Mouse (Mus musculus) v-Abl transformed pro-B cells (cell line): ENCODE measurements around the gene Nfe2l1.
"Not testable (repeated sequence)": the region's sequence is repeated elsewhere in the genome, so short reads cannot be mapped to it uniquely, and the experiment has no call there.

Experiments
- in situ Hi-C, 2 experiments: fragments of 400-800 bp; cut with MboI; formaldehyde crosslinking; loops; one replicate each; pipeline ENCODE4 v1.15.1; 2025; ENCODE audit not compliant: unreplicated experiment in 2 of 2

Nfe2l1 gene

DNA sequence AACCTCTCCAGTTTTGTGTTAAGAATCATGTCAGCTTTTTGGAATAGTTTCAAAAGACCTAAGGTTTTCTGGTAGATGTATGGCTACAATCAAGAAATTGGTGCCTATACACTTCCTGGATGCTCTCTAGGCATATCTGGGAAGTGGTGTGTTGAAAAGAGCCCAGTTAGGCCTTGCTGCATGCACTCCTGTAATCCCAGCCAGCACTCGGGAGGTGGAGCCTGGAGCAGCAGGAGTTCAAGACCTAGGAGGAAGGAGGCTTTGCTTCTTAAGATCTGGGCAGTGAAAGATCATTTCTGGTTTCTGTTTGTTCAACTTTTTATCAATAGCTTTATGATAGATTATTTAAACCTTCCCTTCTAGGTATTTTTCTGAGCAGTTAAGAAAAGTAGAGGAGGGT is 39.1 kb downstream of the Nfe2l1 start:
- in situ Hi-C loops: loop anchor here in 1 of 2 experiments (5.0 kb wide), 1 partner anchor 37 kb away; the partner anchor contains the start of gene Nfe2l1

- in situ Hi-C loops: loop anchor here in 1 of 2 experiments (5.0 kb wide), 1 partner anchor 37 kb away; the partner anchor contains the start of gene Nfe2l1
Observed at GRCm38 (mm10) chr11:96789990-96790389, 39.8 kb downstream of the Nfe2l1 start.

- in situ Hi-C loops: no loop called here
Observed at GRCm38 (mm10) chr11:96788871-96789795, 40.6 kb downstream of the Nfe2l1 start, which contains the start of gene Cbx1. Cbx1 (plus strand) TSS chr11:96789127.

- in situ Hi-C loops: no loop called here
Observed at GRCm38 (mm10) chr11:96786731-96787450, 42.9 kb downstream of the Nfe2l1 start.

- in situ Hi-C loops: not testable (repeated sequence)
Observed at GRCm38 (mm10) chr11:96784847-96785246, 44.9 kb downstream of the Nfe2l1 start.

GRCm38 (mm10) chr11:96781425-96781824 is 48.3 kb downstream of the Nfe2l1 start:
- in situ Hi-C loops: no loop called here

DNA sequence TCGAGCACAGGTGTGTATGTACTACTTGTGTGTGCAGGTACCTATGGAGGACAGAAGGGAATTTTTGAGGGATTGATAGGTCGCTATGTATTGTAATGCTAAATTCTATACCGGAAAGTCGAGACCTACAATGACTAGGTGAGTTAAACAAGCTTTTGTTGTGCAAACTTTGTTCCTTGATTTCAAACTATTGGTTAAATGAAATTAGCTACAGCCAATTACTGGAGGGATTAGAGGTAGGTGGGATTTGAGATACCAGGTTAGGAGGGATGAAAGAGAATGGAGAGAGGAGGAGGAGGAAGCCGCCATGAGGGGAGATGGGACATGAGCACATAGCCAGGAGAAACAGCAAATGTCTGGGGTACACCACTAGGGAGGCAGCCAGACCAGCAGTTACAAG is 49.5 kb downstream of the Nfe2l1 start:
- in situ Hi-C loops: no loop called here

DNA sequence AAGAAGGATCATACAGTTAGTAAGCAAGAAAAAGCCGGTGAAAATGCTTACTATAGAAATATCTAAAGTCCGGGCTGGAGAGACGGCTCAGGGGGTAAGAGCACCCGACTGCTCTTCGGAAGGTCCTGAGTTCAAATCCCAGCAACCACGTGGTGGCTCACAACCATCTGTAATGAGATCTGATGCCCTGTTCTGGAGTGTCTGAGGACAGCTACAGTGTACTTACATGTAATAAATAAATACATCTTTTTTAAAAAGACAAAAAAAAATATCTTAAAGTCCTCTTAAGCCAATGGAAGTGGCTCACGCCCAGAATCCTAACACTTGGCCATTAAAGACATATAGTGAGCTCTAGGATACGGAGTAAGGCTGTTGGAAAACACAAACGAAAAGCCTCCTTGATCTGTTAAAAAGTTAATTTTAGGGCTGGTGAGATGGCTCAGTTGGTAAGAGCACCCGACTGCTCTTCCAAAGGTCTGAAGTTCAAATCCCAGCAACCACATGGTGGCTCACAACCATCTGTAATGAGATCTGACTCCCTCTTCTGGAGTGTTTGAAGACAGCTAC is 51.6 kb downstream of the Nfe2l1 start:
- in situ Hi-C loops: loop anchor here in 1 of 2 experiments (10.0 kb wide), 2 partner anchors 57 to 267 kb away; partner anchors contain the start of genes Lrrc46 and Mrpl10

- in situ Hi-C loops: loop anchor here in 1 of 2 experiments (10.0 kb wide), 2 partner anchors 58 to 268 kb away; partner anchors contain the start of genes Lrrc46 and Mrpl10
Observed at GRCm38 (mm10) chr11:96776968-96777962, 52.5 kb downstream of the Nfe2l1 start, which contains the start of gene Snx11. Snx11 (minus strand) TSS chr11:96777559.

- in situ Hi-C loops: loop anchor here in 1 of 2 experiments (10.0 kb wide), 2 partner anchors 59 to 269 kb away; partner anchors contain the start of genes Lrrc46 and Mrpl10
Observed at GRCm38 (mm10) chr11:96776068-96776467, 53.7 kb downstream of the Nfe2l1 start.

GRCm38 (mm10) chr11:96775665-96776064 is 54.1 kb downstream of the Nfe2l1 start:
- in situ Hi-C loops: loop anchor here in 1 of 2 experiments (10.0 kb wide), 2 partner anchors 59 to 269 kb away; partner anchors contain the start of genes Lrrc46 and Mrpl10

DNA sequence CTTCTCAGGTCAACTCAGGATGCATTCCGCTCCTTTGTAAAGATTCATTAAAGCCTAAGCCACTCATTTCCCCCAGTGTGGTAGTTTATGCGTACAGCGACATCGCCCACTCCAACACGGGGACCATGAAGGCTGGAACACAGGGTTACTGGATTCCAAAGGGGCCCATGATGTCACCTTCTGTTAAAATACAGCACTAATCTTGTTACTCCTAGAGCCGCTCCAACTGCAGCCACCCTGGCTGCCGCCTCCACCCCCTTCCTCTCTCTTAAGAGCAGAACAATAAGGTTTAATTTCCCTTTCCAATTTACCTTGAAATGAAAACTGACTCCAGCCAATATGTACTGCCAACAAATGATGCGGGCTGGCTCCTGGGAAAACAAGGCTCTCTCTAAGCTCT is 54.7 kb downstream of the Nfe2l1 start:
- in situ Hi-C loops: loop anchor here in 1 of 2 experiments (10.0 kb wide), 2 partner anchors 60 to 270 kb away; partner anchors contain the start of genes Lrrc46 and Mrpl10

DNA sequence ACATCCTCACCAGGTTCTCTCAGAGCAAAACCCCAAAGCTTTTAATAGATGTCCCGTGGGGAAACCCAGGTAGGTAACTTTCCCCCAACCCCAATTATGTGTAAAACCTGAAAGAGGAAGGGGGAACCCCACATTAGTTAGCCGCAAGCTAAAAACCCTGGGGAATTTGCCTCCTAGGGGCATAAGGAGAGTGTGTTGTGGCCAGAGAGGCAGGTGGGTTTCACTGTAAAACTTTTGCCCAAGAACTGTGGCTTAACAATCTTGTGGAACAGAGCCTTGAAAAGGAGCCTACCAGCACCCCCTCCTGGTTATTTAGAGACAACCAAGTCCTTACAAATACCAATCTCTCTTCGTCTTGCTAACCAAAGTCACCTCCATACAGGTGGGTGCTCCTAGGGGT is 55.2 kb downstream of the Nfe2l1 start:
- in situ Hi-C loops: loop anchor here in 1 of 2 experiments (10.0 to 25.0 kb wide), 3 partner anchors 60 to 487 kb away; partner anchors contain the start of genes Hoxb6, Hoxb7, Hoxb8 and Lrrc46

GRCm38 (mm10) chr11:96772413-96772812 is 57.4 kb downstream of the Nfe2l1 start:
- in situ Hi-C loops: loop anchor here in 1 of 2 experiments (10.0 to 25.0 kb wide), 3 partner anchors 62 to 485 kb away; partner anchors contain the start of genes Hoxb6, Hoxb7, Hoxb8 and Lrrc46

GRCm38 (mm10) chr11:96771274-96771975 is 58.3 kb downstream of the Nfe2l1 start:
- in situ Hi-C loops: loop anchor here in 1 of 2 experiments (10.0 to 25.0 kb wide), 3 partner anchors 63 to 484 kb away; partner anchors contain the start of genes Hoxb6, Hoxb7, Hoxb8 and Lrrc46

GRCm38 (mm10) chr11:96768240-96768639 is 61.5 kb downstream of the Nfe2l1 start:
- in situ Hi-C loops: loop anchor here in 1 of 2 experiments (25.0 kb wide), 1 partner anchor 481 kb away; the partner anchor contains the start of genes Hoxb6, Hoxb7 and Hoxb8
